ENCODE assay signal across 11 mouse cellular contexts in genomic region chr4:124984871-124985670, GRCm38 (mm10). TPM values are rescaled to one million over a fixed set of nuclear protein-coding genes. Genes with fewer than 3 reads are reported as not detected.
DNase-seq lines count a peak whose midpoint lies in the region; ATAC-seq and TF ChIP-seq lines count a peak whose summit lies in the region.
"Had no signal": no experiment of that assay in that cellular context is flagged by ENCODE, and none has a peak within 500 bp of the region (broad histone marks: within the 10 kb centered on the region; RNA-seq: fewer than 3 reads in every experiment).

No protein-coding gene starts in this region.

- no peak overlapping the region for H3K4me2 ChIP-seq in hindbrain, embryonic 16.5 days (ENCODE audit: low read length)
- peak overlapping the region; percentile 58 for H3K4me2 ChIP-seq in midbrain, embryonic 11.5 days
- H3K4me2 ChIP-seq in midbrain, postnatal 0 days (ENCODE audit: low read depth, low read length, poor library complexity, severe bottlenecking), result no peak overlapping the region
- H3K4me2 ChIP-seq in heart, embryonic 15.5 days, result peak overlapping the region; percentile 32; the same call in 1 of the 2 replicates

- peaks cover 90% of the 10 kb centered on the region for H3K27me3 ChIP-seq in hindbrain, embryonic 10.5 days (ENCODE audit: insufficient read depth, poor library complexity, severe bottlenecking)
- peaks cover 70% of the 10 kb centered on the region for H3K27me3 ChIP-seq in hindbrain, embryonic 16.5 days (replicated peaks; ENCODE audit: control insufficient read depth, insufficient read depth, low read length)
- peaks cover 66% of the 10 kb centered on the region for H3K27me3 ChIP-seq in midbrain, embryonic 11.5 days (ENCODE audit: control insufficient read depth, insufficient read depth, low read length)
- peaks cover 56% of the 10 kb centered on the region for H3K27me3 ChIP-seq in midbrain, postnatal 0 days (ENCODE audit: insufficient read depth, low read length)
- peaks cover 96% of the 10 kb centered on the region for H3K27me3 ChIP-seq in heart, embryonic 15.5 days

- H3K27ac ChIP-seq in hindbrain, embryonic 10.5 days, result 0 out of 2 replicates have a peak overlapping the region, but pooled peaks have one; percentile 2
- H3K27ac ChIP-seq in hindbrain, embryonic 16.5 days (ENCODE audit: low read depth, low read length), result no peak overlapping the region
- H3K27ac ChIP-seq in midbrain, embryonic 11.5 days (ENCODE audit: low read depth, low read length), result no peak overlapping the region
- H3K27ac ChIP-seq in midbrain, postnatal 0 days (ENCODE audit: low read depth, low read length), result no peak overlapping the region
- H3K27ac ChIP-seq in heart, embryonic 15.5 days, result no peak overlapping the region
- no peak overlapping the region for H3K27ac ChIP-seq in gastrocnemius, adult 2 months
- H3K27ac ChIP-seq: hindbrain, embryonic 14.5 days had no signal

- H3K9me3 ChIP-seq in hindbrain, embryonic 10.5 days, result no peaks in the 10 kb centered on the region
- no peaks in the 10 kb centered on the region for H3K9me3 ChIP-seq in hindbrain, embryonic 16.5 days (ENCODE audit: control insufficient read depth, low read length)
- H3K9me3 ChIP-seq in midbrain, embryonic 11.5 days (ENCODE audit: control insufficient read depth, low read length), result no peaks in the 10 kb centered on the region
- no peaks in the 10 kb centered on the region for H3K9me3 ChIP-seq in midbrain, postnatal 0 days (ENCODE audit: low read length)
- H3K9me3 ChIP-seq in heart, embryonic 15.5 days (replicated peaks), result no peaks in the 10 kb centered on the region
- H3K9me3 ChIP-seq: megakaryocyte, embryonic 14.5 days had no signal

- peaks cover 59% of the 10 kb centered on the region for H3K4me1 ChIP-seq in hindbrain, embryonic 10.5 days (replicated peaks)
- peaks cover 17% of the 10 kb centered on the region for H3K4me1 ChIP-seq in hindbrain, embryonic 16.5 days (ENCODE audit: control insufficient read depth, insufficient read depth, low read depth, low read length)
- H3K4me1 ChIP-seq in midbrain, embryonic 11.5 days (ENCODE audit: control insufficient read depth, insufficient read depth, low read length), result peaks cover 25% of the 10 kb centered on the region
- H3K4me1 ChIP-seq in midbrain, postnatal 0 days (ENCODE audit: insufficient read depth, low read length), result no peaks in the 10 kb centered on the region
- H3K4me1 ChIP-seq in heart, embryonic 15.5 days (replicated peaks), result peaks cover 31% of the 10 kb centered on the region

- intact Hi-C loops in gastrocnemius, adult 2 months (cut with DNase I), result no loop called here

- no peak for DNase-seq in hindbrain, embryonic 10.5 days (ENCODE audit: low spot score)
- DNase-seq in midbrain, embryonic 11.5 days (ENCODE audit: low spot score, missing footprints), result peak; percentile 90
- DNase-seq in midbrain, postnatal 0 days (ENCODE audit: low spot score), result no peak
- DNase-seq in lung, postnatal 36 days, result peak; percentile 19
- no peak for DNase-seq in gastrocnemius, adult 2 months
- DNase-seq in cerebellum, adult 11 months, result no peak
- DNase-seq: cerebellum, adult 18-20 months had no signal

- WGBS in hindbrain, embryonic 10.5 days, result 8% methylated on average over 18 of the region's 18 CpGs
- WGBS in hindbrain, embryonic 16.5 days, result 9% methylated on average over 18 of the region's 18 CpGs
- WGBS in midbrain, embryonic 11.5 days, result 7% methylated on average over 18 of the region's 18 CpGs
- WGBS in midbrain, postnatal 0 days, result 17% methylated on average over 18 of the region's 18 CpGs
- 10% methylated on average over 18 of the region's 18 CpGs for WGBS in heart, embryonic 15.5 days

- no peak overlapping the region for H3K9ac ChIP-seq in hindbrain, embryonic 16.5 days (ENCODE audit: low read depth, low read length)
- H3K9ac ChIP-seq in midbrain, embryonic 11.5 days (ENCODE audit: low read length), result peak overlapping the region; percentile 5; the same call in 1 of the 2 replicates
- H3K9ac ChIP-seq in midbrain, postnatal 0 days (replicated peaks; ENCODE audit: low read length, poor library complexity, severe bottlenecking), result no peak overlapping the region
- H3K9ac ChIP-seq in heart, embryonic 15.5 days, result no peak overlapping the region
- H3K9ac ChIP-seq: hindbrain, embryonic 14.5 days had no signal

- TF ChIP-seq CTCF in midbrain, postnatal 0 days (IDR thresholded peaks at IDR 0.05), result no peak
- no peak for TF ChIP-seq CTCF in gastrocnemius, adult 2 months (IDR thresholded peaks at IDR 0.05)

- H3K36me3 ChIP-seq in hindbrain, embryonic 10.5 days, result no peaks in the 10 kb centered on the region
- H3K36me3 ChIP-seq in hindbrain, embryonic 16.5 days (ENCODE audit: control insufficient read depth, insufficient read depth, low read length), result no peaks in the 10 kb centered on the region
- H3K36me3 ChIP-seq in midbrain, embryonic 11.5 days (ENCODE audit: control insufficient read depth, insufficient read depth, low read length), result no peaks in the 10 kb centered on the region
- H3K36me3 ChIP-seq in midbrain, postnatal 0 days (ENCODE audit: insufficient read depth, low read length), result no peaks in the 10 kb centered on the region
- no peaks in the 10 kb centered on the region for H3K36me3 ChIP-seq in heart, embryonic 15.5 days

- ATAC-seq in hindbrain, embryonic 16.5 days, result no peak
- no peak for ATAC-seq in midbrain, embryonic 11.5 days (ENCODE audit: low FRiP score)
- no peak for ATAC-seq in midbrain, postnatal 0 days (ENCODE audit: low FRiP score)
- no peak for ATAC-seq in heart, embryonic 15.5 days (replicated peaks; ENCODE audit: insufficient number of reproducible peaks, insufficient read depth, low FRiP score, low read depth)

- H3K4me3 ChIP-seq in hindbrain, embryonic 10.5 days, result peak overlapping the region; percentile 56
- H3K4me3 ChIP-seq in hindbrain, embryonic 16.5 days (ENCODE audit: low read length), result no peak overlapping the region
- no peak overlapping the region for H3K4me3 ChIP-seq in midbrain, embryonic 11.5 days (ENCODE audit: low read depth, low read length)
- H3K4me3 ChIP-seq in midbrain, postnatal 0 days (ENCODE audit: low read depth, low read length), result no peak overlapping the region
- H3K4me3 ChIP-seq in heart, embryonic 15.5 days, result 0 out of 2 replicates have a peak overlapping the region, but pooled peaks have one; percentile 10
- no peak overlapping the region for H3K4me3 ChIP-seq in gastrocnemius, adult 2 months
- H3K4me3 ChIP-seq: megakaryocyte, embryonic 14.5 days had no signal

RNA-seq across cellular contexts. Expression of gene Rspo1, which starts 1.2 kb away (rescaled TPM):
- 14.8 and 17.4 TPM in 2 replicates for polyA plus RNA-seq in hindbrain, embryonic 10.5 days (2016; fragmentation: Nextera tagmentation; extraction: Ambion mirVana)
- polyA plus RNA-seq in hindbrain, embryonic 16.5 days (2015; fragmentation: Nextera tagmentation; extraction: Ambion mirVana), result 1.8 and 2.4 TPM in 2 replicates
- 9.0 and 11.9 TPM in 2 replicates for polyA plus RNA-seq in midbrain, embryonic 11.5 days (2014; fragmentation: Nextera tagmentation; extraction: Ambion mirVana)
- 2.5 and 3.0 TPM in 2 replicates for total RNA-seq in midbrain, postnatal 0 days (2014; rRNA removed)
- polyA plus RNA-seq in midbrain, postnatal 0 days (2015; fragmentation: Nextera tagmentation; extraction: Ambion mirVana), result 1.2 and 1.8 TPM in 2 replicates
- 6.6 and 9.9 TPM in 2 replicates for polyA plus RNA-seq in heart, embryonic 15.5 days (2015; fragmentation: Nextera tagmentation; extraction: Ambion mirVana)
- total RNA-seq in gastrocnemius, adult 2 months (2021), result under 1 TPM; 0.26 to 0.59 TPM

RNA-seq across cellular contexts. Expression of gene Gnl2, which starts 31.3 kb away (rescaled TPM):
- polyA plus RNA-seq in hindbrain, embryonic 10.5 days (2016; fragmentation: Nextera tagmentation; extraction: Ambion mirVana), result 76.8 and 86.1 TPM in 2 replicates
- polyA plus RNA-seq in hindbrain, embryonic 16.5 days (2015; fragmentation: Nextera tagmentation; extraction: Ambion mirVana), result 85.7 and 88.9 TPM in 2 replicates
- polyA plus RNA-seq in midbrain, embryonic 11.5 days (2014; fragmentation: Nextera tagmentation; extraction: Ambion mirVana), result 88.7 and 101 TPM in 2 replicates
- total RNA-seq in midbrain, postnatal 0 days (2014; rRNA removed), result 51.8 and 57.3 TPM in 2 replicates
- 72.5 and 77.5 TPM in 2 replicates for polyA plus RNA-seq in midbrain, postnatal 0 days (2015; fragmentation: Nextera tagmentation; extraction: Ambion mirVana)
- polyA plus RNA-seq in heart, embryonic 15.5 days (2015; fragmentation: Nextera tagmentation; extraction: Ambion mirVana), result 52.1 and 55.6 TPM in 2 replicates
- 10 to 100 TPM; 29.3 to 31.9 TPM for total RNA-seq in gastrocnemius, adult 2 months (2021)

RNA-seq across cellular contexts. Expression of gene Cdca8, which starts 46.0 kb away (rescaled TPM):
- polyA plus RNA-seq in hindbrain, embryonic 10.5 days (2016; fragmentation: Nextera tagmentation; extraction: Ambion mirVana), result 224 and 253 TPM in 2 replicates
- 32.2 and 37.2 TPM in 2 replicates for polyA plus RNA-seq in hindbrain, embryonic 16.5 days (2015; fragmentation: Nextera tagmentation; extraction: Ambion mirVana)
- polyA plus RNA-seq in midbrain, embryonic 11.5 days (2014; fragmentation: Nextera tagmentation; extraction: Ambion mirVana), result 244 and 248 TPM in 2 replicates
- 3.0 and 6.3 TPM in 2 replicates for total RNA-seq in midbrain, postnatal 0 days (2014; rRNA removed)
- 10.3 and 14.8 TPM in 2 replicates for polyA plus RNA-seq in midbrain, postnatal 0 days (2015; fragmentation: Nextera tagmentation; extraction: Ambion mirVana)
- polyA plus RNA-seq in heart, embryonic 15.5 days (2015; fragmentation: Nextera tagmentation; extraction: Ambion mirVana), result 106 and 111 TPM in 2 replicates
- total RNA-seq in gastrocnemius, adult 2 months (2021), result under 1 TPM; 0.28 to 0.38 TPM

RNA-seq across cellular contexts. Expression of gene 9930104L06Rik, which starts 48.2 kb away (rescaled TPM):
- 13.3 and 18.0 TPM in 2 replicates for polyA plus RNA-seq in hindbrain, embryonic 10.5 days (2016; fragmentation: Nextera tagmentation; extraction: Ambion mirVana)
- polyA plus RNA-seq in hindbrain, embryonic 16.5 days (2015; fragmentation: Nextera tagmentation; extraction: Ambion mirVana), result 13.2 and 16.5 TPM in 2 replicates
- polyA plus RNA-seq in midbrain, embryonic 11.5 days (2014; fragmentation: Nextera tagmentation; extraction: Ambion mirVana), result 3.8 and 4.3 TPM in 2 replicates
- 15.6 and 21.7 TPM in 2 replicates for total RNA-seq in midbrain, postnatal 0 days (2014; rRNA removed)
- polyA plus RNA-seq in midbrain, postnatal 0 days (2015; fragmentation: Nextera tagmentation; extraction: Ambion mirVana), result 8.9 and 9.3 TPM in 2 replicates
- 8.2 and 9.7 TPM in 2 replicates for polyA plus RNA-seq in heart, embryonic 15.5 days (2015; fragmentation: Nextera tagmentation; extraction: Ambion mirVana)
- total RNA-seq in gastrocnemius, adult 2 months (2021), result 1 to 10 TPM; 8.6 to 9.4 TPM

Comparison
In these comparisons a context has a peak if more than half of its experiments do, and no peak if none do; other contexts are left out.
1. DNase-seq: peak in midbrain, embryonic 11.5 days (single experiment) and lung, postnatal 36 days (single experiment); none in hindbrain, embryonic 10.5 days (single experiment), midbrain, postnatal 0 days (single experiment), gastrocnemius, adult 2 months (single experiment) and cerebellum, adult 11 months (single experiment).
2. H3K4me3 ChIP-seq: peak in hindbrain, embryonic 10.5 days (single experiment) and heart, embryonic 15.5 days (single experiment); none in hindbrain, embryonic 16.5 days (single experiment), midbrain, embryonic 11.5 days (single experiment), midbrain, postnatal 0 days (single experiment) and gastrocnemius, adult 2 months (single experiment).
3. H3K4me2 ChIP-seq: peak in midbrain, embryonic 11.5 days (single experiment) and heart, embryonic 15.5 days (single experiment); none in hindbrain, embryonic 16.5 days (single experiment) and midbrain, postnatal 0 days (single experiment).